In genomic region chr4:147902906-147903500, GRCm38 (mm10) we compare ENCODE assay signal across 11 mouse cellular contexts. TPM values are rescaled to one million over a fixed set of nuclear protein-coding genes. Genes with fewer than 3 reads are reported as not detected.
DNase-seq lines count a peak whose midpoint lies in the region; ATAC-seq lines count a peak whose summit lies in the region.
"Had no signal": no experiment of that assay in that cellular context is flagged by ENCODE, and none has a peak within 500 bp of the region (broad histone marks: within the 10 kb centered on the region; RNA-seq: fewer than 3 reads in every experiment).

No protein-coding gene starts in this region.

- no peak overlapping the region; the same call in 1 of the 2 replicates for H3K4me2 ChIP-seq in heart, embryonic 11.5 days
- peak overlapping the region; percentile 64 for H3K4me2 ChIP-seq in midbrain, embryonic 15.5 days
- peak overlapping the region; percentile 18 for H3K4me2 ChIP-seq in intestine, embryonic 15.5 days (replicated peaks)
- no peak overlapping the region for H3K4me2 ChIP-seq in stomach, embryonic 14.5 days (replicated peaks; ENCODE audit: low read depth, low read length)

- ATAC-seq in heart, embryonic 11.5 days (replicated peaks; ENCODE audit: insufficient number of reproducible peaks, low FRiP score, low TSS enrichment): no peak
- ATAC-seq in midbrain, embryonic 15.5 days (replicated peaks): no peak
- no peak for ATAC-seq in intestine, embryonic 15.5 days
- ATAC-seq in stomach, embryonic 14.5 days (ENCODE audit: insufficient number of reproducible peaks, insufficient read depth, low FRiP score, low read depth): no peak

- 89% methylated on average over 12 of the region's 12 CpGs for WGBS in heart, embryonic 10.5 days
- whole genome bisulfite sequencing in heart, embryonic 11.5 days (ENCODE audit: insufficient replicate concordance): 84% methylated on average over 12 of the region's 12 CpGs
- 92% methylated on average over 12 of the region's 12 CpGs for WGBS in midbrain, embryonic 15.5 days
- 93% methylated on average over 12 of the region's 12 CpGs for WGBS in midbrain, embryonic 10.5 days
- 82% methylated on average over 12 of the region's 12 CpGs for WGBS in intestine, embryonic 15.5 days
- 93% methylated on average over 12 of the region's 12 CpGs for WGBS in stomach, embryonic 14.5 days

- no peaks in the 10 kb centered on the region for H3K9me3 ChIP-seq in heart, embryonic 10.5 days
- H3K9me3 ChIP-seq in heart, embryonic 11.5 days (replicated peaks; ENCODE audit: control insufficient read depth, low read length): no peaks in the 10 kb centered on the region
- H3K9me3 ChIP-seq in midbrain, embryonic 15.5 days: no peaks in the 10 kb centered on the region
- H3K9me3 ChIP-seq in midbrain, embryonic 10.5 days (replicated peaks): no peaks in the 10 kb centered on the region
- no peaks in the 10 kb centered on the region for H3K9me3 ChIP-seq in intestine, embryonic 15.5 days
- H3K9me3 ChIP-seq in stomach, embryonic 14.5 days (ENCODE audit: control insufficient read depth, low read depth, low read length): no peaks in the 10 kb centered on the region

- H3K4me1 ChIP-seq in heart, embryonic 10.5 days: peaks cover 35% of the 10 kb centered on the region
- peaks cover 19% of the 10 kb centered on the region for H3K4me1 ChIP-seq in heart, embryonic 11.5 days (ENCODE audit: control insufficient read depth, insufficient read depth, low read length)
- peaks cover 17% of the 10 kb centered on the region for H3K4me1 ChIP-seq in midbrain, embryonic 15.5 days
- H3K4me1 ChIP-seq in midbrain, embryonic 10.5 days: peaks cover 14% of the 10 kb centered on the region
- H3K4me1 ChIP-seq in intestine, embryonic 15.5 days (replicated peaks): peaks cover 15% of the 10 kb centered on the region
- peaks cover 6% of the 10 kb centered on the region; the same call in 1 of the 2 replicates for H3K4me1 ChIP-seq in stomach, embryonic 14.5 days (ENCODE audit: control insufficient read depth, insufficient read depth, low read length)

- peaks cover 48% of the 10 kb centered on the region for H3K36me3 ChIP-seq in heart, embryonic 10.5 days
- peaks cover 19% of the 10 kb centered on the region for H3K36me3 ChIP-seq in heart, embryonic 11.5 days (ENCODE audit: control insufficient read depth, insufficient read depth, low read length)
- peaks cover 18% of the 10 kb centered on the region for H3K36me3 ChIP-seq in midbrain, embryonic 15.5 days (replicated peaks)
- H3K36me3 ChIP-seq in midbrain, embryonic 10.5 days: peaks cover 50% of the 10 kb centered on the region
- H3K36me3 ChIP-seq in intestine, embryonic 15.5 days: peaks cover 8% of the 10 kb centered on the region; the same call in 1 of the 2 replicates
- peaks cover 27% of the 10 kb centered on the region; the same call in 1 of the 2 replicates for H3K36me3 ChIP-seq in stomach, embryonic 14.5 days (ENCODE audit: control insufficient read depth, insufficient read depth, low read length)

- DNase-seq in heart, embryonic 10.5 days (ENCODE audit: low spot score): no peak
- DNase-seq in midbrain, embryonic 10.5 days (ENCODE audit: low spot score): no peak
- DNase-seq in left cerebral cortex, adult 9 months (ENCODE audit: low spot score in 2 of 2): no peak
- DNase-seq in spleen, adult 12 weeks (ENCODE audit: low spot score): no peak
- DNase-seq: cerebellum, adult 11-12 months; lung, adult 18-20 months; right cerebral cortex, postnatal 25 days had no signal

- H3K27me3 ChIP-seq in heart, embryonic 10.5 days (ENCODE audit: insufficient read depth, poor library complexity, severe bottlenecking): no peaks in the 10 kb centered on the region
- no peaks in the 10 kb centered on the region for H3K27me3 ChIP-seq in heart, embryonic 11.5 days (ENCODE audit: control insufficient read depth, insufficient read depth, low read length)
- no peaks in the 10 kb centered on the region for H3K27me3 ChIP-seq in midbrain, embryonic 15.5 days (replicated peaks)
- H3K27me3 ChIP-seq in midbrain, embryonic 10.5 days (ENCODE audit: low read depth, poor library complexity, severe bottlenecking): no peaks in the 10 kb centered on the region
- H3K27me3 ChIP-seq in intestine, embryonic 15.5 days (replicated peaks): no peaks in the 10 kb centered on the region
- no peaks in the 10 kb centered on the region for H3K27me3 ChIP-seq in stomach, embryonic 14.5 days (ENCODE audit: control insufficient read depth, insufficient read depth, low read length)

- H3K4me3 ChIP-seq in heart, embryonic 10.5 days: peak overlapping the region; percentile 93; the same call in 1 of the 2 replicates
- H3K4me3 ChIP-seq in heart, embryonic 11.5 days (ENCODE audit: low read depth, low read length): no peak overlapping the region
- H3K4me3 ChIP-seq in midbrain, embryonic 15.5 days: peak overlapping the region; percentile 81; the same call in 1 of the 2 replicates
- H3K4me3 ChIP-seq in midbrain, embryonic 10.5 days: no peak overlapping the region
- H3K4me3 ChIP-seq in intestine, embryonic 15.5 days (replicated peaks): no peak overlapping the region
- 0 out of 2 replicates have a peak overlapping the region, but pooled peaks have one; percentile 82 for H3K4me3 ChIP-seq in stomach, embryonic 14.5 days (ENCODE audit: low read depth, low read length)

- no peak overlapping the region for H3K27ac ChIP-seq in heart, embryonic 10.5 days
- H3K27ac ChIP-seq in heart, embryonic 11.5 days (ENCODE audit: low read depth, low read length): no peak overlapping the region
- no peak overlapping the region for H3K27ac ChIP-seq in midbrain, embryonic 15.5 days
- H3K27ac ChIP-seq in midbrain, embryonic 10.5 days (replicated peaks): no peak overlapping the region
- no peak overlapping the region for H3K27ac ChIP-seq in intestine, embryonic 15.5 days
- no peak overlapping the region for H3K27ac ChIP-seq in stomach, embryonic 14.5 days (ENCODE audit: low read length)

- no peak overlapping the region for H3K9ac ChIP-seq in heart, embryonic 11.5 days (ENCODE audit: low read depth, low read length)
- no peak overlapping the region for H3K9ac ChIP-seq in midbrain, embryonic 15.5 days
- no peak overlapping the region for H3K9ac ChIP-seq in intestine, embryonic 15.5 days
- H3K9ac ChIP-seq in stomach, embryonic 14.5 days (replicated peaks; ENCODE audit: low read depth, low read length): no peak overlapping the region

RNA-seq across cellular contexts. Expression of gene Mfn2, which starts 1.5 kb away (rescaled TPM):
- polyA plus RNA-seq in heart, embryonic 10.5 days (2016; fragmentation: Nextera tagmentation; extraction: Ambion mirVana): 65.7 and 126 TPM in 2 replicates
- 61.8 and 95.4 TPM in 2 replicates for polyA plus RNA-seq in heart, embryonic 11.5 days (2014; fragmentation: Nextera tagmentation; extraction: Ambion mirVana)
- polyA plus RNA-seq in midbrain, embryonic 15.5 days (2015; fragmentation: Nextera tagmentation; extraction: Ambion mirVana): 101 and 104 TPM in 2 replicates
- polyA plus RNA-seq in midbrain, embryonic 10.5 days (2016; fragmentation: Nextera tagmentation; extraction: Ambion mirVana): 45.1 and 53.2 TPM in 2 replicates
- polyA plus RNA-seq in intestine, embryonic 15.5 days (2015; fragmentation: Nextera tagmentation; extraction: Ambion mirVana): 42.4 and 42.5 TPM in 2 replicates
- 26.5 and 29.8 TPM in 2 replicates for polyA plus RNA-seq in stomach, embryonic 14.5 days (2014; fragmentation: Nextera tagmentation; extraction: Ambion mirVana)

RNA-seq across cellular contexts. Expression of gene Plod1, which starts 33.6 kb away (rescaled TPM):
- polyA plus RNA-seq in heart, embryonic 10.5 days (2016; fragmentation: Nextera tagmentation; extraction: Ambion mirVana): 40.8 and 44.9 TPM in 2 replicates
- polyA plus RNA-seq in heart, embryonic 11.5 days (2014; fragmentation: Nextera tagmentation; extraction: Ambion mirVana): 40.1 and 50.2 TPM in 2 replicates
- 20.2 and 22.7 TPM in 2 replicates for polyA plus RNA-seq in midbrain, embryonic 15.5 days (2015; fragmentation: Nextera tagmentation; extraction: Ambion mirVana)
- polyA plus RNA-seq in midbrain, embryonic 10.5 days (2016; fragmentation: Nextera tagmentation; extraction: Ambion mirVana): 26.9 and 28.2 TPM in 2 replicates
- 38.0 and 38.8 TPM in 2 replicates for polyA plus RNA-seq in intestine, embryonic 15.5 days (2015; fragmentation: Nextera tagmentation; extraction: Ambion mirVana)
- 53.0 and 56.0 TPM in 2 replicates for polyA plus RNA-seq in stomach, embryonic 14.5 days (2014; fragmentation: Nextera tagmentation; extraction: Ambion mirVana)

RNA-seq across cellular contexts. Expression of gene Fv1, which starts 34.2 kb away (rescaled TPM):
- polyA plus RNA-seq in heart, embryonic 10.5 days (2016; fragmentation: Nextera tagmentation; extraction: Ambion mirVana): 8.7 and 8.8 TPM in 2 replicates
- polyA plus RNA-seq in heart, embryonic 11.5 days (2014; fragmentation: Nextera tagmentation; extraction: Ambion mirVana): 7.2 and 10.8 TPM in 2 replicates
- polyA plus RNA-seq in midbrain, embryonic 15.5 days (2015; fragmentation: Nextera tagmentation; extraction: Ambion mirVana): 9.5 and 9.7 TPM in 2 replicates
- polyA plus RNA-seq in midbrain, embryonic 10.5 days (2016; fragmentation: Nextera tagmentation; extraction: Ambion mirVana): 16.7 TPM in 2 replicates
- 9.6 and 9.8 TPM in 2 replicates for polyA plus RNA-seq in intestine, embryonic 15.5 days (2015; fragmentation: Nextera tagmentation; extraction: Ambion mirVana)
- polyA plus RNA-seq in stomach, embryonic 14.5 days (2014; fragmentation: Nextera tagmentation; extraction: Ambion mirVana): 8.6 and 10.0 TPM in 2 replicates

RNA-seq across cellular contexts. Expression of gene Miip, which starts 34.4 kb away (rescaled TPM):
- 36.1 and 49.7 TPM in 2 replicates for polyA plus RNA-seq in heart, embryonic 10.5 days (2016; fragmentation: Nextera tagmentation; extraction: Ambion mirVana)
- polyA plus RNA-seq in heart, embryonic 11.5 days (2014; fragmentation: Nextera tagmentation; extraction: Ambion mirVana): 23.9 and 24.9 TPM in 2 replicates
- polyA plus RNA-seq in midbrain, embryonic 15.5 days (2015; fragmentation: Nextera tagmentation; extraction: Ambion mirVana): 43.3 and 48.3 TPM in 2 replicates
- polyA plus RNA-seq in midbrain, embryonic 10.5 days (2016; fragmentation: Nextera tagmentation; extraction: Ambion mirVana): 73.8 and 79.9 TPM in 2 replicates
- polyA plus RNA-seq in intestine, embryonic 15.5 days (2015; fragmentation: Nextera tagmentation; extraction: Ambion mirVana): 33.1 and 35.6 TPM in 2 replicates
- polyA plus RNA-seq in stomach, embryonic 14.5 days (2014; fragmentation: Nextera tagmentation; extraction: Ambion mirVana): 32.9 and 33.1 TPM in 2 replicates

RNA-seq across cellular contexts. Expression of gene 2510039O18Rik, which starts 37.7 kb away (rescaled TPM):
- 13.6 and 18.5 TPM in 2 replicates for polyA plus RNA-seq in heart, embryonic 10.5 days (2016; fragmentation: Nextera tagmentation; extraction: Ambion mirVana)
- polyA plus RNA-seq in heart, embryonic 11.5 days (2014; fragmentation: Nextera tagmentation; extraction: Ambion mirVana): 16.4 and 16.5 TPM in 2 replicates
- polyA plus RNA-seq in midbrain, embryonic 15.5 days (2015; fragmentation: Nextera tagmentation; extraction: Ambion mirVana): 12.8 and 16.5 TPM in 2 replicates
- 11.6 and 11.7 TPM in 2 replicates for polyA plus RNA-seq in midbrain, embryonic 10.5 days (2016; fragmentation: Nextera tagmentation; extraction: Ambion mirVana)
- 17.5 and 18.4 TPM in 2 replicates for polyA plus RNA-seq in intestine, embryonic 15.5 days (2015; fragmentation: Nextera tagmentation; extraction: Ambion mirVana)
- 17.6 and 20.0 TPM in 2 replicates for polyA plus RNA-seq in stomach, embryonic 14.5 days (2014; fragmentation: Nextera tagmentation; extraction: Ambion mirVana)

Comparison
In these comparisons a context has a peak if more than half of its experiments do, and no peak if none do; other contexts are left out.
1. H3K4me3 ChIP-seq: peak in heart, embryonic 10.5 days (single experiment), midbrain, embryonic 15.5 days (single experiment) and stomach, embryonic 14.5 days (single experiment); none in heart, embryonic 11.5 days (single experiment), midbrain, embryonic 10.5 days (single experiment) and intestine, embryonic 15.5 days (single experiment).
2. H3K4me2 ChIP-seq: peak in midbrain, embryonic 15.5 days (single experiment) and intestine, embryonic 15.5 days (single experiment); none in heart, embryonic 11.5 days (single experiment) and stomach, embryonic 14.5 days (single experiment).